26 mouse cellular contexts compared by ENCODE assay signal in the genomic region with DNA sequence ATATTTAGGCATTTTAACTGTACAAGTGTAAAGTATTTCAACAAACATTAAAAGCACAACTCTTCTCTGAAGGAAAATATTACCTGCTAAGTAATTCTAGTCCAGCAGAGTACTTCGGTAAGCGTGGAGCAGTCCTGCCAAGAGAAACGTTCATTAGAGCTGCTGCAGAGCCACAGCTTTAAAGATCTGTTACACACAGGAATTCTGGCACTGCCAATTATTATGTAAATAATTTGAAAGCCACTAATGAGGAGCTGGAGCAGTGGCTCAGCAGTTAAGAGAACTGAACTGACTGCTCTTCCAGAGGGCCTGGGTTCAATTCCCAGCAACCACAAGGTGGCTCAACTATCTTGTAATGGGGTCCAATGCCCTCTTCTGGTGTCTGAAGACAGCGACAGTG. TPM values are rescaled to one million over a fixed set of nuclear protein-coding genes. Genes with fewer than 3 reads are reported as not detected.
DNase-seq lines count a peak whose midpoint lies in the region; ATAC-seq and TF ChIP-seq lines count a peak whose summit lies in the region.
"Had no signal": no experiment of that assay in that cellular context is flagged by ENCODE, and none has a peak within 500 bp of the region (broad histone marks: within the 10 kb centered on the region; RNA-seq: fewer than 3 reads in every experiment).

No protein-coding gene starts in this region.

- no peak overlapping the region for H3K9ac ChIP-seq in forebrain, embryonic 13.5 days
- no peak overlapping the region for H3K9ac ChIP-seq in forebrain, postnatal 0 days
- no peak overlapping the region for H3K9ac ChIP-seq in forebrain, embryonic 16.5 days (replicated peaks; ENCODE audit: low read depth, low read length)
- H3K9ac ChIP-seq in forebrain, embryonic 11.5 days (ENCODE audit: low read length), result no peak overlapping the region
- H3K9ac ChIP-seq in lung, embryonic 14.5 days, result no peak overlapping the region
- H3K9ac ChIP-seq in hindbrain, embryonic 13.5 days, result no peak overlapping the region
- H3K9ac ChIP-seq: embryonic facial prominence, embryonic 12.5 days; embryonic facial prominence, embryonic 15.5 days; heart, embryonic 13.5 days; hindbrain, embryonic 15.5 days had no signal

- DNase-seq in forebrain, postnatal 0 days, result no peak
- DNase-seq in forebrain, embryonic 11.5 days (ENCODE audit: low spot score), result no peak
- DNase-seq in lung, embryonic 14.5 days, result peak; percentile 25
- no peak for DNase-seq in lung, postnatal 25 days (ENCODE audit: low spot score)
- DNase-seq in fat pad, adult 2 months (ENCODE audit: extremely low read depth, low read depth, low spot score), result peak; percentile 42
- DNase-seq: adrenal gland, postnatal 10 days; adrenal gland, postnatal 36 days; cerebellum, adult 11 months; cerebellum, adult 2 months; cerebellum, adult 9-11 months; cerebellum, postnatal 25 days; gastrocnemius, adult 2 months; gastrocnemius, postnatal 14 days; heart, adult 18-20 months; heart, postnatal 14 days; heart, postnatal 4 days had no signal

- no peak overlapping the region for H3K4me3 ChIP-seq in forebrain, embryonic 13.5 days
- H3K4me3 ChIP-seq in forebrain, postnatal 0 days (ENCODE audit: low read depth, low read length), result no peak overlapping the region
- H3K4me3 ChIP-seq in forebrain, embryonic 16.5 days (replicated peaks; ENCODE audit: low read length), result no peak overlapping the region
- no peak overlapping the region for H3K4me3 ChIP-seq in forebrain, embryonic 11.5 days (ENCODE audit: low read depth, low read length)
- H3K4me3 ChIP-seq in lung, embryonic 14.5 days (ENCODE audit: low read depth, low read length), result no peak overlapping the region
- no peak overlapping the region for H3K4me3 ChIP-seq in hindbrain, embryonic 13.5 days
- H3K4me3 ChIP-seq: embryonic facial prominence, embryonic 12.5 days; embryonic facial prominence, embryonic 15.5 days; gastrocnemius, adult 2 months; heart, embryonic 10.5 days; heart, embryonic 13.5 days; hindbrain, embryonic 15.5 days had no signal

- peaks cover 6% of the 10 kb centered on the region for H3K36me3 ChIP-seq in forebrain, embryonic 13.5 days (ENCODE audit: poor library complexity, severe bottlenecking)
- H3K36me3 ChIP-seq in forebrain, postnatal 0 days (ENCODE audit: insufficient read depth), result peaks cover 6% of the 10 kb centered on the region; the same call in 1 of the 2 replicates
- no peaks in the 10 kb centered on the region for H3K36me3 ChIP-seq in forebrain, embryonic 16.5 days (ENCODE audit: control insufficient read depth, insufficient read depth)
- H3K36me3 ChIP-seq in forebrain, embryonic 11.5 days (ENCODE audit: control insufficient read depth, insufficient read depth, low read length), result no peaks in the 10 kb centered on the region
- H3K36me3 ChIP-seq in lung, embryonic 14.5 days (ENCODE audit: insufficient read depth), result peaks cover 19% of the 10 kb centered on the region
- peaks cover 17% of the 10 kb centered on the region for H3K36me3 ChIP-seq in hindbrain, embryonic 13.5 days

- H3K27me3 ChIP-seq in forebrain, embryonic 13.5 days, result no peaks in the 10 kb centered on the region
- H3K27me3 ChIP-seq in forebrain, postnatal 0 days (ENCODE audit: insufficient read depth, low read length), result no peaks in the 10 kb centered on the region
- H3K27me3 ChIP-seq in forebrain, embryonic 16.5 days (replicated peaks; ENCODE audit: control insufficient read depth, insufficient read depth, low read length), result no peaks in the 10 kb centered on the region
- no peaks in the 10 kb centered on the region for H3K27me3 ChIP-seq in forebrain, embryonic 11.5 days (ENCODE audit: control insufficient read depth, insufficient read depth, low read length)
- no peaks in the 10 kb centered on the region for H3K27me3 ChIP-seq in lung, embryonic 14.5 days (ENCODE audit: insufficient read depth, low read length)
- no peaks in the 10 kb centered on the region for H3K27me3 ChIP-seq in hindbrain, embryonic 13.5 days
- H3K27me3 ChIP-seq: embryonic facial prominence, embryonic 12.5 days; embryonic facial prominence, embryonic 15.5 days; heart, embryonic 13.5 days; hindbrain, embryonic 15.5 days; Patski had no signal

- no peak; the same call in 1 of the 2 replicates for TF ChIP-seq CTCF in forebrain, postnatal 0 days (IDR thresholded peaks at IDR 0.05; ENCODE audit: low read depth)
- no peak for TF ChIP-seq CTCF in lung, embryonic 14.5 days (IDR thresholded peaks at IDR 0.05; ENCODE audit: low read depth)

- 0 out of 2 replicates have a peak, but pooled peaks have one; percentile 41 for ATAC-seq in forebrain, embryonic 13.5 days
- ATAC-seq in forebrain, postnatal 0 days, result no peak
- peak; percentile 57; the same call in 1 of the 2 replicates for ATAC-seq in forebrain, embryonic 16.5 days
- ATAC-seq in forebrain, embryonic 11.5 days (replicated peaks; ENCODE audit: low FRiP score), result no peak
- no peak for ATAC-seq in lung, embryonic 14.5 days (ENCODE audit: insufficient read depth)
- ATAC-seq in hindbrain, embryonic 13.5 days (ENCODE audit: low FRiP score), result no peak
- ATAC-seq: intestine, postnatal 0 days; Patski had no signal

- no peaks in the 10 kb centered on the region for H3K9me3 ChIP-seq in forebrain, embryonic 13.5 days (replicated peaks)
- H3K9me3 ChIP-seq in forebrain, postnatal 0 days (ENCODE audit: low read length), result no peaks in the 10 kb centered on the region
- H3K9me3 ChIP-seq in forebrain, embryonic 16.5 days (ENCODE audit: control insufficient read depth, low read length), result no peaks in the 10 kb centered on the region
- H3K9me3 ChIP-seq in forebrain, embryonic 11.5 days (ENCODE audit: control insufficient read depth, low read length), result no peaks in the 10 kb centered on the region
- no peaks in the 10 kb centered on the region for H3K9me3 ChIP-seq in lung, embryonic 14.5 days (ENCODE audit: low read depth, low read length)
- H3K9me3 ChIP-seq in hindbrain, embryonic 13.5 days, result no peaks in the 10 kb centered on the region
- H3K9me3 ChIP-seq: embryonic facial prominence, embryonic 12.5 days; embryonic facial prominence, embryonic 15.5 days; heart, embryonic 10.5 days; heart, embryonic 13.5 days; hindbrain, embryonic 15.5 days had no signal

- H3K27ac ChIP-seq in forebrain, embryonic 13.5 days, result no peak overlapping the region
- no peak overlapping the region for H3K27ac ChIP-seq in forebrain, postnatal 0 days (ENCODE audit: low read depth, low read length)
- no peak overlapping the region for H3K27ac ChIP-seq in forebrain, embryonic 16.5 days (ENCODE audit: low read length)
- no peak overlapping the region for H3K27ac ChIP-seq in forebrain, embryonic 11.5 days (ENCODE audit: low read depth, low read length)
- no peak overlapping the region for H3K27ac ChIP-seq in lung, embryonic 14.5 days (ENCODE audit: low read depth)
- no peak overlapping the region for H3K27ac ChIP-seq in hindbrain, embryonic 13.5 days
- H3K27ac ChIP-seq: embryonic facial prominence, embryonic 12.5 days; embryonic facial prominence, embryonic 15.5 days; gastrocnemius, adult 2 months; heart, embryonic 10.5 days; heart, embryonic 13.5 days; hindbrain, embryonic 15.5 days had no signal

- 37% methylated on average over 4 of the region's 4 CpGs for WGBS in forebrain, embryonic 13.5 days
- 41% methylated on average over 4 of the region's 4 CpGs for WGBS in forebrain, postnatal 0 days
- 21% methylated on average over 4 of the region's 4 CpGs for WGBS in forebrain, embryonic 16.5 days
- 63% methylated on average over 4 of the region's 4 CpGs for WGBS in forebrain, embryonic 11.5 days
- WGBS in lung, embryonic 14.5 days, result 74% methylated on average over 4 of the region's 4 CpGs
- 75% methylated on average over 4 of the region's 4 CpGs for WGBS in hindbrain, embryonic 13.5 days

- no peak overlapping the region for H3K4me2 ChIP-seq in forebrain, embryonic 13.5 days
- no peak overlapping the region for H3K4me2 ChIP-seq in forebrain, postnatal 0 days (ENCODE audit: low read depth)
- no peak overlapping the region for H3K4me2 ChIP-seq in forebrain, embryonic 16.5 days (ENCODE audit: low read length)
- no peak overlapping the region for H3K4me2 ChIP-seq in forebrain, embryonic 11.5 days (ENCODE audit: low read depth, low read length, severe bottlenecking)
- no peak overlapping the region for H3K4me2 ChIP-seq in lung, embryonic 14.5 days
- no peak overlapping the region for H3K4me2 ChIP-seq in hindbrain, embryonic 13.5 days
- H3K4me2 ChIP-seq: embryonic facial prominence, embryonic 12.5 days; embryonic facial prominence, embryonic 15.5 days; heart, embryonic 13.5 days; hindbrain, embryonic 15.5 days had no signal

- H3K4me1 ChIP-seq in forebrain, embryonic 13.5 days, result peaks cover 26% of the 10 kb centered on the region
- no peaks in the 10 kb centered on the region for H3K4me1 ChIP-seq in forebrain, postnatal 0 days (ENCODE audit: insufficient read depth)
- H3K4me1 ChIP-seq in forebrain, embryonic 16.5 days (replicated peaks; ENCODE audit: control insufficient read depth, insufficient read depth, low read length), result peaks cover 5% of the 10 kb centered on the region
- no peaks in the 10 kb centered on the region for H3K4me1 ChIP-seq in forebrain, embryonic 11.5 days (replicated peaks; ENCODE audit: control insufficient read depth, insufficient read depth, low read length)
- no peaks in the 10 kb centered on the region for H3K4me1 ChIP-seq in lung, embryonic 14.5 days (ENCODE audit: insufficient read depth)
- H3K4me1 ChIP-seq in hindbrain, embryonic 13.5 days (replicated peaks), result no peaks in the 10 kb centered on the region
- H3K4me1 ChIP-seq: embryonic facial prominence, embryonic 12.5 days; embryonic facial prominence, embryonic 15.5 days; hindbrain, embryonic 15.5 days had no signal

RNA-seq across cellular contexts. Expression of a gene that starts 10.0 kb away (rescaled TPM):
- polyA plus RNA-seq in forebrain, embryonic 13.5 days (2015; fragmentation: Nextera tagmentation; extraction: Ambion mirVana), result 95.4 and 104 TPM in 2 replicates
- 80.9 and 84.9 TPM in 2 replicates for total RNA-seq in forebrain, postnatal 0 days (2014; rRNA removed)
- 121 and 130 TPM in 2 replicates for polyA plus RNA-seq in forebrain, postnatal 0 days (2015; fragmentation: Nextera tagmentation; extraction: Ambion mirVana)
- 95.1 and 118 TPM in 2 replicates for polyA plus RNA-seq in forebrain, embryonic 16.5 days (2015; fragmentation: Nextera tagmentation; extraction: Ambion mirVana)
- 73.3 and 87.6 TPM in 2 replicates for polyA plus RNA-seq in forebrain, embryonic 11.5 days (2014; fragmentation: Nextera tagmentation; extraction: Ambion mirVana)
- polyA plus RNA-seq in lung, embryonic 14.5 days (2014; fragmentation: Nextera tagmentation; extraction: Ambion mirVana), result 73.3 and 75.8 TPM in 2 replicates
- polyA plus RNA-seq in hindbrain, embryonic 13.5 days (2015; fragmentation: Nextera tagmentation; extraction: Ambion mirVana), result 111 and 123 TPM in 2 replicates

Comparison
In these comparisons a context has a peak if more than half of its experiments do, and no peak if none do; other contexts are left out.
1. ATAC-seq: peak in forebrain, embryonic 13.5 days (single experiment) and forebrain, embryonic 16.5 days (single experiment); none in forebrain, postnatal 0 days (single experiment), forebrain, embryonic 11.5 days (single experiment), lung, embryonic 14.5 days (single experiment) and hindbrain, embryonic 13.5 days (single experiment).
2. DNase-seq: peak in lung, embryonic 14.5 days (single experiment) and fat pad, adult 2 months (single experiment); none in forebrain, postnatal 0 days (single experiment), forebrain, embryonic 11.5 days (single experiment) and lung, postnatal 25 days (single experiment).